Mouse (Mus musculus): Measurements from ENCODE around the gene B3gnt2.

DNA sequence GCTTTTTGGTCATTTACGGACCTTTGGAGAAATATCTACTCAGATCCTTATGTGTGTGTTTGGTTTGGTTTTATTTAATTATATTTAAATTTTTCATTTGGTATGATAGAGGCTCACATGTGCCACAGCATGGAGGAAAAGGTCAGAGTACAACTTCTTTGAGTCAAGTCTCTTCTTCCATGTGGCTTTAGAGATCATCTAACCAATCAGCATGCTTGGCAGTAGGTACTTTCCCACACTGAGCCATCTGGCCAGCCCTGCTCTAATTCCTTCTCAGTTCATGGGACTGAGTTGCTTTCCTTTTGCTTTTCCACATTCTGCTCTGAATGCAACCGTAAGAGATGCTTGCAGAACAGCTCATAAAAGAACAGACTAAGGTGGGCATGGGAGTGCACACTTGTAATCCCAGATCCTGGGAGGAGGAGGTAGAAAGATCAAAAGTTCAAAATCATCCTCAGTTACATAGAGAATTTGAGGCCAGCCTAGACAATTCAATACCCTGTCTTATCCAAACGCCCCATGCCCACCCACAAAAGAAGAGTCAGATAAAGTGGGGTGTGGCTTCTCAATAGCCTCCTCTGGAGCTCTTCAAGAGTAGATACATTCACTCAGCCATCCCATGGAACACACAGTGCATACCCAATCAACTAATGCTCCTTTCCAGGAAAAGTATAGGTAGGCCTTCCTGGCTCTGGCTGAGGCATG is 67.4 kb downstream of the B3gnt2 start:
- TF ChIP-seq CTCF (IDR thresholded peaks at IDR 0.05; ENCODE audit: low read depth, low read length), result no peak
- TF ChIP-seq POLR2A (IDR thresholded peaks at IDR 0.05; ENCODE audit: borderline replicate concordance, low read depth, low read length), result no peak
